Mouse (Mus musculus): ENCODE results near the gene Nsg2.

GRCm38 (mm10) chr11:32057861-32058260, 57.6 kb downstream of the Nsg2 start:
- no peak for TF ChIP-seq GATA1 (IDR thresholded peaks at IDR 0.05; ENCODE audit: borderline replicate concordance, low read length)
- TF ChIP-seq FLI1 (IDR thresholded peaks at IDR 0.05; ENCODE audit: low read length), result no peak
